11 mouse cellular contexts compared by ENCODE assay signal in genomic region chr16:11317324-11317723, GRCm38 (mm10). TPM values are rescaled to one million over a fixed set of nuclear protein-coding genes. Genes with fewer than 3 reads are reported as not detected.
DNase-seq lines count a peak whose midpoint lies in the region; ATAC-seq lines count a peak whose summit lies in the region.
"Had no signal": no experiment of that assay in that cellular context is flagged by ENCODE, and none has a peak within 500 bp of the region (broad histone marks: within the 10 kb centered on the region; RNA-seq: fewer than 3 reads in every experiment).

No protein-coding gene starts in this region.

- no peak overlapping the region for H3K9ac ChIP-seq in intestine, embryonic 15.5 days
- H3K9ac ChIP-seq in intestine, embryonic 16.5 days (ENCODE audit: low read depth, low read length), result no peak overlapping the region
- H3K9ac ChIP-seq: neural tube, embryonic 12.5 days had no signal

- 0 out of 2 replicates have a peak overlapping the region, but pooled peaks have one; percentile 54 for H3K27ac ChIP-seq in intestine, embryonic 15.5 days
- H3K27ac ChIP-seq in intestine, embryonic 16.5 days (ENCODE audit: low read length), result no peak overlapping the region
- H3K27ac ChIP-seq: neural tube, embryonic 12.5 days had no signal

- DNase-seq in 416B (ENCODE audit: low read depth), result peak; percentile 85
- peak; percentile 2 for DNase-seq in embryo, embryonic 11.5 days (ENCODE audit: low read depth, low spot score)
- peak; percentile 48 for DNase-seq in lung, postnatal 25 days (ENCODE audit: low spot score)
- DNase-seq in cerebellum, postnatal 10 days, result no peak
- DNase-seq in right cerebral cortex, adult 2 months (ENCODE audit: low spot score in 2 of 2), result no peak
- DNase-seq in layer of hippocampus, postnatal 14 days (ENCODE audit: low spot score in 2 of 2), result no peak

- H3K9me3 ChIP-seq in intestine, embryonic 15.5 days, result no peaks in the 10 kb centered on the region
- no peaks in the 10 kb centered on the region for H3K9me3 ChIP-seq in intestine, embryonic 16.5 days (ENCODE audit: control insufficient read depth, low read length)
- H3K9me3 ChIP-seq: neural tube, embryonic 12.5 days had no signal

- no peaks in the 10 kb centered on the region for H3K36me3 ChIP-seq in intestine, embryonic 15.5 days
- no peaks in the 10 kb centered on the region for H3K36me3 ChIP-seq in intestine, embryonic 16.5 days (ENCODE audit: control insufficient read depth, insufficient read depth, low read length)
- H3K36me3 ChIP-seq: neural tube, embryonic 12.5 days had no signal

- no peaks in the 10 kb centered on the region for H3K27me3 ChIP-seq in intestine, embryonic 15.5 days (replicated peaks)
- no peaks in the 10 kb centered on the region for H3K27me3 ChIP-seq in intestine, embryonic 16.5 days (replicated peaks; ENCODE audit: control insufficient read depth, insufficient read depth, low read length)
- H3K27me3 ChIP-seq: neural tube, embryonic 12.5 days had no signal

- H3K4me2 ChIP-seq in intestine, embryonic 15.5 days (replicated peaks), result no peak overlapping the region
- H3K4me2 ChIP-seq in intestine, embryonic 16.5 days (ENCODE audit: low read depth, low read length), result no peak overlapping the region
- H3K4me2 ChIP-seq: neural tube, embryonic 12.5 days had no signal

- H3K4me1 ChIP-seq in intestine, embryonic 15.5 days (replicated peaks), result 0 out of 2 replicates have a peak, but pooled peaks cover 2% of the 10 kb centered on the region
- H3K4me1 ChIP-seq in intestine, embryonic 16.5 days (ENCODE audit: control insufficient read depth, insufficient read depth, low read length), result peaks cover 5% of the 10 kb centered on the region; the same call in 1 of the 2 replicates
- H3K4me1 ChIP-seq: neural tube, embryonic 12.5 days had no signal

- no peak overlapping the region for H3K4me3 ChIP-seq in intestine, embryonic 15.5 days (replicated peaks)
- no peak overlapping the region for H3K4me3 ChIP-seq in intestine, embryonic 16.5 days (ENCODE audit: low read length)
- H3K4me3 ChIP-seq: neural tube, embryonic 12.5 days had no signal

- whole genome bisulfite sequencing in intestine, embryonic 15.5 days, result 75% methylated on average over 6 of the region's 6 CpGs
- 71% methylated on average over 6 of the region's 6 CpGs for WGBS in intestine, embryonic 16.5 days

- no peak for ATAC-seq in intestine, embryonic 15.5 days
- ATAC-seq in intestine, embryonic 16.5 days, result no peak

RNA-seq across cellular contexts. Expression of gene Tnfrsf17, which starts 3.7 kb away (rescaled TPM):
- not detected in 2 replicates for polyA plus RNA-seq in intestine, embryonic 15.5 days (2015; fragmentation: Nextera tagmentation; extraction: Ambion mirVana)
- polyA plus RNA-seq in intestine, embryonic 16.5 days (2015; fragmentation: Nextera tagmentation; extraction: Ambion mirVana), result not detected in 2 replicates
- not detected for total RNA-seq in layer of hippocampus, postnatal 14 days (2021)
- total RNA-seq: gastrocnemius, postnatal 4 days; MEL had no signal
- polyA plus RNA-seq: neural tube, embryonic 12.5 days had no signal

RNA-seq across cellular contexts. Expression of gene Snx29, which starts 5.4 kb away (rescaled TPM):
- polyA plus RNA-seq in intestine, embryonic 15.5 days (2015; fragmentation: Nextera tagmentation; extraction: Ambion mirVana), result 5.7 and 7.8 TPM in 2 replicates
- polyA plus RNA-seq in intestine, embryonic 16.5 days (2015; fragmentation: Nextera tagmentation; extraction: Ambion mirVana), result 5.9 and 6.3 TPM in 2 replicates
- 10 to 100 TPM; 26.9 to 33.6 TPM for total RNA-seq in layer of hippocampus, postnatal 14 days (2021)

Comparison
In these comparisons a context has a peak if more than half of its experiments do, and no peak if none do; other contexts are left out.
1. DNase-seq: peak in 416B (single experiment), embryo, embryonic 11.5 days (single experiment) and lung, postnatal 25 days (single experiment); none in cerebellum, postnatal 10 days (0 of 2), right cerebral cortex, adult 2 months (0 of 2) and layer of hippocampus, postnatal 14 days (0 of 2).